Mouse (Mus musculus) T-helper 2 cell (primary cell): ENCODE results near the gene Rnase10.
"Not testable (repeated sequence)": the region's sequence is repeated elsewhere in the genome, so short reads cannot be mapped to it uniquely, and the experiment has no call there.

ENCODE experiments used
- in situ Hi-C: fragments of 300-600 bp; cut with MboI, MseI; formaldehyde crosslinking; loops from one replicate; pipeline ENCODE4 v1.15.1; 2025; ENCODE audit warnings: high pct_unique_total_duplicates

The Rnase10 gene

GRCm38 (mm10) chr14:51007152-51007801, at the start of gene Rnase10:
Gene Rnase10 (plus strand): TSS chr14:51007751.
- in situ Hi-C loops, result loop anchor here (25.0 kb wide), 1 partner anchor 470 kb away; no protein-coding TSS in a partner anchor

- in situ Hi-C loops, result not testable (repeated sequence)
Measured at GRCm38 (mm10) chr14:50958289-50958995, 49.1 kb upstream of the Rnase10 start.

GRCm38 (mm10) chr14:50968216-50968980, 39.2 kb upstream of the Rnase10 start:
- in situ Hi-C loops, result no loop called here

- in situ Hi-C loops, result no loop called here
Measured at GRCm38 (mm10) chr14:50969041-50969440, 38.5 kb upstream of the Rnase10 start.

- in situ Hi-C loops, result no loop called here
Measured at GRCm38 (mm10) chr14:50969558-50970544, 37.7 kb upstream of the Rnase10 start.

- in situ Hi-C loops, result no loop called here
Measured at GRCm38 (mm10) chr14:50970822-50971221, 36.7 kb upstream of the Rnase10 start.

GRCm38 (mm10) chr14:50973054-50973453, 34.5 kb upstream of the Rnase10 start:
- in situ Hi-C loops, result not testable (repeated sequence)

- in situ Hi-C loops, result no loop called here
Measured at GRCm38 (mm10) chr14:50973700-50974099, 33.9 kb upstream of the Rnase10 start.

GRCm38 (mm10) chr14:50975001-50975400, 32.5 kb upstream of the Rnase10 start:
- in situ Hi-C loops, result no loop called here

- in situ Hi-C loops, result no loop called here
Measured at GRCm38 (mm10) chr14:50976674-50977073, 30.9 kb upstream of the Rnase10 start.

- in situ Hi-C loops, result not testable (repeated sequence)
Measured at GRCm38 (mm10) chr14:50978451-50978850, 29.1 kb upstream of the Rnase10 start.

GRCm38 (mm10) chr14:50979631-50980030, 27.9 kb upstream of the Rnase10 start:
- in situ Hi-C loops, result no loop called here

GRCm38 (mm10) chr14:50981207-50981606, 26.3 kb upstream of the Rnase10 start:
- in situ Hi-C loops, result no loop called here

- in situ Hi-C loops, result no loop called here
Measured at GRCm38 (mm10) chr14:50981837-50982236, 25.7 kb upstream of the Rnase10 start.

GRCm38 (mm10) chr14:50987668-50988067, 19.9 kb upstream of the Rnase10 start:
- in situ Hi-C loops, result no loop called here

- in situ Hi-C loops, result loop anchor here (10.0 kb wide), 1 partner anchor 1556 kb away; no protein-coding TSS in a partner anchor
Measured at GRCm38 (mm10) chr14:50991037-50991436, 16.5 kb upstream of the Rnase10 start.

- in situ Hi-C loops, result loop anchor here (10.0 kb wide), 1 partner anchor 1562 kb away; no protein-coding TSS in a partner anchor
Measured at GRCm38 (mm10) chr14:50997088-50997487, 10.5 kb upstream of the Rnase10 start.

GRCm38 (mm10) chr14:50997999-50998666, 9.4 kb upstream of the Rnase10 start:
- in situ Hi-C loops, result loop anchor here (10.0 kb wide), 1 partner anchor 1563 kb away; no protein-coding TSS in a partner anchor

- in situ Hi-C loops, result loop anchor here (25.0 kb wide), 1 partner anchor 471 kb away; no protein-coding TSS in a partner anchor
Measured at GRCm38 (mm10) chr14:51007914-51008713, 563 bp downstream of the Rnase10 start.
